Mouse (Mus musculus) naive thymus-derived CD4-positive, alpha-beta T cell, adult 2 months (primary cell): Measurements from ENCODE around the gene Mapk12.
A peak's percentile ranks its signal among the peaks of the same experiment; 100 is the strongest.

Source experiments
- DNase-seq: peaks from one replicate; pipeline ENCODE4 v3.0.0-alpha.2; 2011; ENCODE audit warnings: low read depth

The Mapk12 gene

GRCm38 (mm10) chr15:89170102-89170501, 29.6 kb upstream of the Mapk12 start:
- no peak for DNase-seq

- DNase-seq = no peak
Measured at GRCm38 (mm10) chr15:89169431-89169830, 28.9 kb upstream of the Mapk12 start.

- no peak for DNase-seq
Measured at GRCm38 (mm10) chr15:89168922-89169321, 28.4 kb upstream of the Mapk12 start.

GRCm38 (mm10) chr15:89165478-89165877, 25.0 kb upstream of the Mapk12 start:
- DNase-seq = no peak

GRCm38 (mm10) chr15:89161397-89161796, 20.9 kb upstream of the Mapk12 start:
- DNase-seq = no peak

- DNase-seq = no peak
Measured at GRCm38 (mm10) chr15:89158516-89158915, 18.0 kb upstream of the Mapk12 start.

DNA sequence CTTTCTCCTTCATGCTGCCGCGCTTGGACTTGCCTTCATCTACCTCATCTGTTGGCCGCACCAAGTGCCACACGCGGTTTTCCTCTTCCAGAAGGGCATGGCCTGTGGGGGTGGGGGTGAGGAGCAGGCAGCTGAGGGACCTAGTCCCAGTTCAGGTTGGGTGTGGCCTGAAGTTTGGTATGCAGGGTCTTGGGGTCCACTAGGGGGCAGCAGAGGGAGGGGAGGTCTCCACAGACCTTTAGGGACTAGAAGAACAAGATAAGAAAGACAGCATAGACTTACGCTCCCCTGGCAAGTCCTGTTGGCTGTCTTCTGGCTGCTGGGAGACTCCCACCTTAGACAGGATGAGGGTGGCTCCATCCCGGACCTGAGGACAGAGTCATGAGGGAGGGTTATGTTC, 17.5 kb upstream of the Mapk12 start:
- DNase-seq = peak; percentile 89

- no peak for DNase-seq
Measured at GRCm38 (mm10) chr15:89152312-89152711, 11.8 kb upstream of the Mapk12 start.

DNA sequence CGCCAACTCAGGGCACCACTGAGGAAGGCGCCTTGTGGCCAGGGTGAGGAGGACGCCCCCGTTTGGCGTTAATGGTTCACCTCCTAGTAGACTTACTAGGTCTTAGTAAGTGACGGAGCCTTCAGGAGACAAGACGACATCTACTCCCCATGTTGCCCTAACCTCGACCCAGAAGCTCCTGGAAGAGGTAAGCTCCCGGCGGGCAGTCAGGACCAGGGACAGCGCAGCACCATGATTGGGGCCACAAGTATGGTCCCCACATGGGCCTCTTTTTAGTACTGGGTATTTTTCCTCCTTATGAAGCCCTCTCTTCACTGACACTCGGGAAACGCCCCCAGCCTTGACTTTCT, 9.5 kb upstream of the Mapk12 start:
- DNase-seq = no peak

- peak; percentile 80 for DNase-seq
Measured at GRCm38 (mm10) chr15:89149271-89150040, 9.0 kb upstream of the Mapk12 start, which contains the start of gene Mapk11. Gene Mapk11 (minus strand): TSS chr15:89149628.

GRCm38 (mm10) chr15:89148496-89149270, 8.2 kb upstream of the Mapk12 start:
- no peak for DNase-seq

GRCm38 (mm10) chr15:89147895-89148294, 7.4 kb upstream of the Mapk12 start:
- DNase-seq = no peak

- no peak for DNase-seq
Measured at GRCm38 (mm10) chr15:89147456-89147855, 7.0 kb upstream of the Mapk12 start.

DNA sequence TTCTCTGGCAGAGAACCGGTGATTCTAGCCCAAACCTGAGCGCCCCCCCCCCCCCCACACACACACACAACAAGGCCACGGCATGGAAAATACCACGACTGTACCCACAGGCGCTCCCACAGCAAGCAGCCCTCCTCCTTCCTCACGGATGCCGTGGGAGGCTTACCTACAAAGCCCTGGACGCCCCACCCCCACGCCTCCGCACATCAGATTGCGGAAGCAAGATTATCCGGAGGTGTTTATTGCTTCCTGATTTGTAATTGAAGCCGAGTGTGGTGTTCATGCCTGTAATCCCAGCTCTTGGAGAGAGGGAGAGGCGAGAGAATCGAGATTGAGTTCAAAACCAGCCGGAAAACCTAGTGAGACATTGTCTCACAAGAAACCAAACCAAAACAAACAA, 6.5 kb upstream of the Mapk12 start:
- peak; percentile 87 for DNase-seq

- peak; percentile 75 for DNase-seq
Measured at GRCm38 (mm10) chr15:89146537-89146936, 6.0 kb upstream of the Mapk12 start.

DNA sequence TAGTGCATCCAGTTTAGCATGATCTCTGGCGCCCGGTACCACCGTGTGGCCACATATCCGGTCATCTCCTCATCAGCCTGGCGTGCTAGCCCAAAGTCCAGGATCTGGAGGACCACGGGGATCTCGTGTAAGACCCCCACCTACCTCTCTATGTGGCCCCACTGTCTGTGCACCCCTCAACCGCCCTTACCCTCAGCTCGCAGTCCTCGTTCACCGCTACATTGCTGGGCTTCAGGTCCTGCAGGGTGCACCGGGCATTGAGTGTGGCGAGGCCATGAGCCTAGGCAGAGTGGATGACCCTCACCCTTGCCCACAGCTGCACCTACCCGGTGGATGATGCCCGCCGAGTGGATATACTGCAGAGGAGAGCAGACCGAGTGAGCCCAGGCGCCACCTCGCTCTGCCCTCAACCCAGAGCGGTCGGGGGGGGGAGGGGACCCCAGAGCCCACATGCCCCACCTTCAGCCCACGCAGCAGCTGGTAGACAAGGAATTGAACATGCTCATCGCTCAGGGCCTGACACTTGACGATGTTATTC, 5.4 kb upstream of the Mapk12 start:
- no peak for DNase-seq

DNA sequence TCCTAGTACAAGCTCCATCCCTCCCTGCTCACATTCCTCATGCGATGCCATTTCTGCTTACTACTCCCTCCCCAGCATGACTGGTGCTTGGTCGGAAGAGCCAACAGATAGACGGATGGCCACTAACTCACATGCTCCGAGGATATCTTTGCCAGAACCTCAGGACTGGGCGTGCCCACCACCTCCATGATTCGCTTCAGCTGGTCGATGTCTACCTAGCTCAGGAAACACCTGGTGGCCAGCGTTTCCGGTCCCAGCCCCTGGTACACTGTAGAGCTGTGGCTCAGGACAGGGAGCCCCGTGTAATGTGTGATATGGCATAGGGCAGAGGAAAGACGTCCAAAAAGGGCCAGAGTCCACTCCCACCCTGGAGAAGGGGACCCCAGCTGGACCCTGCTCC, 4.5 kb upstream of the Mapk12 start:
- DNase-seq = no peak

GRCm38 (mm10) chr15:89143134-89143533, 2.6 kb upstream of the Mapk12 start:
- DNase-seq = no peak

DNA sequence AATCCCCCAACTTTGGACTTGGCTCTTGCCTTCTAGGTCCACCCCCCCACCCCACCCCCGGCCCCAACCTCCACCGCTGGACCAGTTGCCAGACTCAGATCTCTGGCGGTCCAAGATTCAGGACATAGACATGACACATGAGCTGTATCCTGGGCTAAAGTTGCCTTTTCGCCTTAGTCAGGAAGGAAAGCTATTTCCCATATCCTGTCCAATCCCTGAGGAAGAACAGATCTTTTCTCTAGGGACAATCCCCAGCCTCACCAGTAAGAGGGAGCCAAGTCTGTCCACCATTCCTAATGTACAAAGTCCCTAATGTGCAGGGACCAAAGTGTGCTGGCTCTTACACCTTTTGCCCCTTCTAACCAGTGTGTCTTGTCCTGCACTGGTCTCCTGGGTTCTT, 1.4 kb upstream of the Mapk12 start:
- DNase-seq = no peak

- DNase-seq = no peak
Measured at GRCm38 (mm10) chr15:89141443-89141842, 940 bp upstream of the Mapk12 start.

GRCm38 (mm10) chr15:89140048-89140658, 350 bp downstream of the Mapk12 start:
- DNase-seq = no peak

- no peak for DNase-seq
Measured at GRCm38 (mm10) chr15:89138531-89138930, 2.0 kb downstream of the Mapk12 start.

GRCm38 (mm10) chr15:89138046-89138405, 2.5 kb downstream of the Mapk12 start:
- DNase-seq = no peak
